10 mouse cellular contexts compared by ENCODE assay signal in the genomic region with DNA sequence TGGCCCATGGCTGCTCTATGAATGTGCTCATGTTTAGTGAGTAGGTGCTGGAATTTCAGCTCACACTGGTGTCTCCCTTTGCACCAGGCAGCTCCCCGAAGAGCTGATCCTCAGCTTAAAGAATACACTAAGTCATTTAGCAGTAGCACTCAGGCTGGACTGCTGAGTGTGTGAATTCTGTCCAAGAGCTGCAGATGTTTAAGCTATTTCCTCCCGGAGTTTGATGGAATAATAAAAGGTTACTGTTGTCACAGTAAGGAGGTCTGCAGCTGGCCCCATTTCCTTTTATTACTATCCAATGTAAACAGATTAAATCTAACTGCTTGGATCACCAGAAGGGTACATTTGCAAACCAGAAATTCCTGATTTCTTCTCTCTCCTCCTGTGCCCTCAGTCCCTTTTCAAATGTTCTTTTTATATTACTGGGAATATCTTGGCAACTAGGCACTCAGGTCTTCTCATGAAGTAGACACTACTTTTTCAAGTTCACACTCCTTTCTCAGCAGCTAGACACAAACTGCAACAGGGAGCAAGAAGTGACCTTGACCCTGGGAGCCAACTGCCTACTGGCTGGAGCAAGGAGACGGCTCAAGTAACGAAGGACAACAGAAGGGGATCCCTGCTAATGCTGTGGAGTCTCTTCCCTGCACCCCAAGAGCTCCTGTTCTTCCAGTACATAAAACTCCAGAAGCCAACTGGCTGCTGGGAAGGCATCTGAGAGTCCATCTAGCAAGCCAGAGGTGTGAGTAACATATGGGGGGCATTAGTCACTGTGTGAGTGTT.
DNase-seq lines count a peak whose midpoint lies in the region; ATAC-seq lines count a peak whose summit lies in the region.
"Had no signal": no experiment of that assay in that cellular context is flagged by ENCODE, and none has a peak within 500 bp of the region (broad histone marks: within the 10 kb centered on the region; RNA-seq: fewer than 3 reads in every experiment).

No protein-coding gene starts in this region.

- WGBS in embryonic facial prominence, embryonic 11.5 days = 54% methylated on average over 4 of the region's 4 CpGs
- WGBS in embryonic facial prominence, embryonic 10.5 days = 68% methylated on average over 4 of the region's 4 CpGs
- 12% methylated on average over 4 of the region's 4 CpGs for WGBS in lung, embryonic 16.5 days
- 13% methylated on average over 4 of the region's 4 CpGs for WGBS in intestine, embryonic 15.5 days
- WGBS in stomach, embryonic 15.5 days = 22% methylated on average over 4 of the region's 4 CpGs

- H3K36me3 ChIP-seq in embryonic facial prominence, embryonic 11.5 days (replicated peaks; ENCODE audit: control insufficient read depth, insufficient read depth, low read depth, low read length) = no peaks in the 10 kb centered on the region
- H3K36me3 ChIP-seq in embryonic facial prominence, embryonic 10.5 days (replicated peaks) = peaks cover 25% of the 10 kb centered on the region
- H3K36me3 ChIP-seq in lung, embryonic 16.5 days (ENCODE audit: control insufficient read depth, insufficient read depth, low read length) = no peaks in the 10 kb centered on the region; the same call in 1 of the 2 replicates
- no peaks in the 10 kb centered on the region for H3K36me3 ChIP-seq in intestine, embryonic 15.5 days
- no peaks in the 10 kb centered on the region for H3K36me3 ChIP-seq in stomach, embryonic 15.5 days

- DNase-seq in embryonic facial prominence, embryonic 11.5 days (ENCODE audit: low spot score) = peak; percentile 37
- no peak for DNase-seq in embryonic facial prominence, embryonic 10.5 days (ENCODE audit: low spot score)
- DNase-seq in lung, postnatal 36 days = no peak
- DNase-seq in c-Kit-positive CD71-positive TER-119-positive erythroid progenitor cells, embryonic 14.5 days (ENCODE audit: low spot score) = no peak
- no peak for DNase-seq in gastrocnemius, postnatal 4 days (ENCODE audit: low spot score in 2 of 2)
- DNase-seq: cerebellum, postnatal 14 days had no signal

- ATAC-seq in embryonic facial prominence, embryonic 11.5 days (replicated peaks; ENCODE audit: insufficient number of reproducible peaks, low FRiP score, low TSS enrichment, low read depth) = no peak
- ATAC-seq in lung, embryonic 16.5 days (ENCODE audit: low read depth) = peak; percentile 89
- peak; percentile 89 for ATAC-seq in intestine, embryonic 15.5 days
- ATAC-seq in stomach, embryonic 15.5 days (ENCODE audit: insufficient read depth, low FRiP score, low read depth) = peak; percentile 73; the same call in 1 of the 2 replicates

- no peaks in the 10 kb centered on the region for H3K27me3 ChIP-seq in embryonic facial prominence, embryonic 11.5 days (ENCODE audit: control insufficient read depth, insufficient read depth, low read length)
- no peaks in the 10 kb centered on the region for H3K27me3 ChIP-seq in embryonic facial prominence, embryonic 10.5 days (replicated peaks; ENCODE audit: low read depth, poor library complexity, severe bottlenecking)
- no peaks in the 10 kb centered on the region for H3K27me3 ChIP-seq in lung, embryonic 16.5 days (ENCODE audit: control insufficient read depth, insufficient read depth, low read depth, low read length)
- H3K27me3 ChIP-seq in intestine, embryonic 15.5 days (replicated peaks) = no peaks in the 10 kb centered on the region
- no peaks in the 10 kb centered on the region for H3K27me3 ChIP-seq in stomach, embryonic 15.5 days (replicated peaks)

- no peaks in the 10 kb centered on the region for H3K4me1 ChIP-seq in embryonic facial prominence, embryonic 11.5 days (ENCODE audit: control insufficient read depth, insufficient read depth, low read length)
- peaks cover 12% of the 10 kb centered on the region for H3K4me1 ChIP-seq in embryonic facial prominence, embryonic 10.5 days
- H3K4me1 ChIP-seq in lung, embryonic 16.5 days (replicated peaks; ENCODE audit: control insufficient read depth, insufficient read depth, low read length) = peaks cover 35% of the 10 kb centered on the region
- H3K4me1 ChIP-seq in intestine, embryonic 15.5 days (replicated peaks) = peaks cover 29% of the 10 kb centered on the region
- peaks cover 14% of the 10 kb centered on the region for H3K4me1 ChIP-seq in stomach, embryonic 15.5 days

- H3K9ac ChIP-seq in embryonic facial prominence, embryonic 11.5 days (replicated peaks; ENCODE audit: low read length) = no peak overlapping the region
- H3K9ac ChIP-seq in lung, embryonic 16.5 days (ENCODE audit: low read length) = no peak overlapping the region
- H3K9ac ChIP-seq in intestine, embryonic 15.5 days = peak overlapping the region; percentile 10; the same call in 1 of the 2 replicates
- no peak overlapping the region; the same call in 1 of the 2 replicates for H3K9ac ChIP-seq in stomach, embryonic 15.5 days

- no peak overlapping the region for H3K4me2 ChIP-seq in embryonic facial prominence, embryonic 11.5 days (ENCODE audit: low read depth, low read length)
- H3K4me2 ChIP-seq in lung, embryonic 16.5 days (ENCODE audit: low read depth, low read length) = no peak overlapping the region
- H3K4me2 ChIP-seq in intestine, embryonic 15.5 days (replicated peaks) = peak overlapping the region; percentile 2; the same call in 1 of the 2 replicates
- peak overlapping the region; percentile 19; the same call in 1 of the 2 replicates for H3K4me2 ChIP-seq in stomach, embryonic 15.5 days
- H3K4me2 ChIP-seq: midbrain, embryonic 11.5 days had no signal

- no peak overlapping the region for H3K4me3 ChIP-seq in embryonic facial prominence, embryonic 11.5 days (ENCODE audit: low read depth, low read length)
- no peak overlapping the region for H3K4me3 ChIP-seq in embryonic facial prominence, embryonic 10.5 days
- H3K4me3 ChIP-seq in lung, embryonic 16.5 days (ENCODE audit: low read length) = no peak overlapping the region
- H3K4me3 ChIP-seq in intestine, embryonic 15.5 days (replicated peaks) = no peak overlapping the region
- H3K4me3 ChIP-seq in stomach, embryonic 15.5 days (replicated peaks) = no peak overlapping the region

- H3K9me3 ChIP-seq in embryonic facial prominence, embryonic 11.5 days (replicated peaks; ENCODE audit: control insufficient read depth, low read length) = no peaks in the 10 kb centered on the region
- no peaks in the 10 kb centered on the region for H3K9me3 ChIP-seq in embryonic facial prominence, embryonic 10.5 days
- no peaks in the 10 kb centered on the region for H3K9me3 ChIP-seq in lung, embryonic 16.5 days (ENCODE audit: control insufficient read depth, low read length)
- H3K9me3 ChIP-seq in intestine, embryonic 15.5 days = no peaks in the 10 kb centered on the region
- H3K9me3 ChIP-seq in stomach, embryonic 15.5 days = no peaks in the 10 kb centered on the region

- no peak overlapping the region for H3K27ac ChIP-seq in embryonic facial prominence, embryonic 11.5 days (replicated peaks; ENCODE audit: low read depth, low read length)
- no peak overlapping the region for H3K27ac ChIP-seq in embryonic facial prominence, embryonic 10.5 days (replicated peaks)
- H3K27ac ChIP-seq in lung, embryonic 16.5 days (ENCODE audit: low read length) = peak overlapping the region; percentile 84
- H3K27ac ChIP-seq in intestine, embryonic 15.5 days = peak overlapping the region; percentile 82
- H3K27ac ChIP-seq in stomach, embryonic 15.5 days = peak overlapping the region; percentile 86

Comparison
In these comparisons a context has a peak if more than half of its experiments do, and no peak if none do; other contexts are left out.
1. H3K27ac ChIP-seq: peak in lung, embryonic 16.5 days (single experiment), intestine, embryonic 15.5 days (single experiment) and stomach, embryonic 15.5 days (single experiment); none in embryonic facial prominence, embryonic 11.5 days (single experiment) and embryonic facial prominence, embryonic 10.5 days (single experiment).
2. H3K4me2 ChIP-seq: peak in intestine, embryonic 15.5 days (single experiment) and stomach, embryonic 15.5 days (single experiment); none in embryonic facial prominence, embryonic 11.5 days (single experiment) and lung, embryonic 16.5 days (single experiment).